Mouse (Mus musculus) gonadal fat pad, adult 2 months (tissue): ENCODE data around the gene Rsrp1. TPM values are rescaled to one million over a fixed set of nuclear protein-coding genes. Genes with fewer than 3 reads are reported as not detected.

Experiments used
- DNase-seq: peaks from one replicate; pipeline ENCODE4 v3.0.0-alpha.2; 2012; ENCODE audit warnings: low read depth
- polyA plus RNA-seq: library from polyadenylated mRNA; depleted of rRNA; stranded (reverse); fragments of >200 nt; gene quantifications from 2 replicates; pipeline ENCODE4 v1.2.3, GENCODE M21; 2012

Gene Rsrp1
- polyA plus RNA-seq, 1 experiment, result 412 TPM

DNA sequence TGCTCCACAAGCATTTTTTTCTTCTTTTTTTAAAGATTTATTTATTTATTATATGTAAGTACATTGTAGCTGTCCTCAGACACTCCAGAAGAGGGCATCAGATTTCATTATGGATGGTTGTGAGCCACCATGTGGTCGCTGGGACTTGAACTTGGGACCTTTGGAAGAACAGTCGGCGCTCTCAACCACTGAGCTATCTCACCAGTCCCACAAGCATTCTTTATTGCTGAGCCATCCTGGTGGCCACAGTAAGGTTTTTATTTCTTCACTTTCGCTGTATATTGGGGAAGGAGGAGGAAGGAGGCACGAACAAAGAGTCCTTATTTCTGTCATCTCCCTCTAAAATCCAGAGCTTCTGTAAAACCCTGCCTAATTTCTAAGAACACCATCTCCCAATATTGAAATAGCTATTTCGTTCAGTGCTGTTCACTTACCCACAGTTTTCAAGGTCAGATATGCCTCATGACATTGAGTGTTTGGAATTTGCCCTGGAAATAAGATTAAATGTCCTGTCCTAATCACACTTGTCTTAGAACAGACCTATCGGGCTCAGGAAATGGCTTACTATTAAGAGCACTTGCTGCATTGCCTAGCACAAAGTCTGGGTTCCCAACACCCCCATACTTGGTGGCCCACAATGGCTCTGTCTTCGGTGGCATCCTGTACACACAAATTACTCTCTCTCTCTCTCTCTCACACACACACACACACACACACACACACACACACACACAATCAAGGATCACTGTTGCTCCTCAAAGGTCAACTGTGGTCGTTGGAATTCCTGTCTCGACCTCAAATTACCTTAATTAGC is 1.1 kb upstream of the Rsrp1 start:
- no peak for DNase-seq

DNA sequence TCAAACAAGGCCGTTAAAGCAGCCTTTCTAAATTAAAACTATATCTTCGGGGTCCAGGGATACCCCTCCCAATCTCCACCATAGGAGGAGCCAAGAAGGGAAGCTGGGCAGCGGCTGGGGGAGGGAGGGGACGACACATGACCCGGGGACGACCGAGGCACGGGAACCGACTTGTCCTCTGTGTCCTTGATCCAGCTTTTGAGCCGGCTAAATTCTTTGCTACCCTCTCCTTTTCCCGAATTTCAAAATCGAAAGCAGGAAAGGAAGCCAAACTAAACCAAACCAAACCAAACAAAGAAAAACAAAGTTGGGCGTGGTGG is 507 bp upstream of the Rsrp1 start:
- DNase-seq, result no peak

DNA sequence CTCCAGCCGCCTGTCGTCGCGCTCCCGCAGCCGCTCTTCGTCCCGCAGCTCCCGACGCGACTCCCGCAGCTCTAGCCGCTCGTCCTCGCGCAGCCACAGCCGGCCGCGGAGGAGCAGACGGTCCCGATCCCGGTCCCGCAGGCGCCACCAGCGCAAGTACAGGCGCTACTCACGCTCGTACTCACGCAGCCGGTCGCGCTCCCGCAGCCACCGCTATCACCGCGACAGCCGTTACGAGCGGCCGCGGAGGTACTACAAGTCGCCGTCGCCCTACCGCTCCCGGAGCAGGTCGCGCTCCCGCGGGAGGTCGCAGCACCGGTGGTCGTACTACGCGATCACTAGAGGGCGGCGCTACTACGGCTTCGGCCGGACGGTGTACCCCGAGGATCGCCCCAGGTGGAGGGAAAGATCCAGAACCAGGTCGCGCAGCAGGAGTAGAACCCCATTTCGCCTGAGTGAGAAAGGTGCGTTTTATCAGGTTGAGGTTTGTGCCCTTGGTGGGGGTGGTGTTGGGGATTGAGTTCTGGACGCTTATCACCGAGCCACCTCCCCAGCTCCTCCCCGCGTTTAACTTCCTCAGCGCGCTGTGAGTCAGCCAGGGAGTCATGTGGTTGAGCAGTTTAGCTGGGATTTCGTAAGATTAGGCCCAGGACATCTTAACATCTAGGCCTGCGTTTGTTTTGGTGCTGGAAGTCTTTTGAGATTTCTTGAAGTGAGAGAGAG is 788 bp downstream of the Rsrp1 start:
- no peak for DNase-seq

DNA sequence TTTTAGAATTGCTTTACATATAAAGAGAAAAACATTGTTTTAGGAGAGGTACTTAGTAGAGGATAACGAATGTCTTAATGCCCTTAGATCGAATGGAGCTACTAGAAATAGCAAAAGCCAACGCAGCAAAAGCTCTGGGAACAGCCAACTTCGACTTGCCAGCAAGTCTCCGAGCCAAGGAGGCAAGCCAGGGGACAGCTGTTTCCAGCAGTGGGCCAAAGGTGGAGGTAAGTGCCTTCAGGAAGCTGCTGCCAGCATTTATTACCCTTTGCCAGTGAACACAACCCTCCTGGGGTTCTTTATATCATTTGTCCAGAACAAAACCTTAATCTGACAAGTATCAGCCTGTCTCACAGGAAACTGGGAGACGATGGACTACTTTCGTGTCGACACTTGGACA is 1.8 kb downstream of the Rsrp1 start:
- DNase-seq, result no peak

DNA sequence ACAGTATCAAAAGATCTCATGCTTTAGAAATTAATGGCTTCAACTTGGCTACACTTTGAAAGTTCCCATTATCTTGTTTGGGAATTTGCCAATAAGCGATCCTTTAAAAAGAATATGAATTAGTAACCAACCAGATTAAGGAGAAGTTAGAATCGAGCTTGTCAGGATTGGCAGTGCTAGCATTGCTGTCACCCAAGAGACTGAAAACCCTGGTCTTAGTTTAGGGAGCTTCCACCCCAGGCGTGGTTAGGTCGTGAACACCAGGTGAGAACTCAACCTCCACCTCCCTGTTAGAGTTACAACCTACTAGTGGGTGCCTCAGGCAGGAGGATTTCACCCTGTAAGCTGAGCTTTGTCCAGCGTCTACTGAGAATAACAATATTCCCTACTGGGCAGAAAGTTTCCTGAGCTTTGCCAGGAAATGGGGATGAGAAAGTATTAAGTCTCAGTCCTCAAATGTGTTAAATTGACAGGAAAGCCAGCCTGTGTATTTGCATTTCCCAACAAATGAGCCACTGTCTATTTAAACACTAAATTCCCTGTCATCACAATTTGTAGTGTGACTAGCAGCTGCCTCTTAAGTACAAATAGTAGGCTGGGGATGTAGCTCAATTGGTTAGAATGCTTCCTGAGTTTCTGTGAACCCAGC is 4.5 kb downstream of the Rsrp1 start:
- no peak for DNase-seq

DNA sequence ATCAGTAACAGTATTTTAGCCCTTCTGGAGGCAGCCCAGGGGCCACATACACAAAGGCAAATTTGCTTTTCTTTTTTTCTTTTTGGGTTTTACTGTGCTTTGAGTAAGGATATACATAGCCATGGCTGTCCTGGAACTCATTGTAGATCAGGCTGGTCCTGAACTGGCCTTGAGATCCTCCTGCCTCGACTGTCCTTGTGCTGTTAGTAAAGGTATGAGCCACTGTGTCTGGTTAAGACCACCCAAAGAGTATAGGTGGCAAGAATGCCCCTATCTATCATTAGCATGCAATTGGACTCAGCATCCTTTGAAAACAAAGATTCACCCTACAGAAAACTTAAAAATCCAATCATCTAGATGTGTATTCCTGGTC is 5.1 kb downstream of the Rsrp1 start:
- DNase-seq, result no peak

DNA sequence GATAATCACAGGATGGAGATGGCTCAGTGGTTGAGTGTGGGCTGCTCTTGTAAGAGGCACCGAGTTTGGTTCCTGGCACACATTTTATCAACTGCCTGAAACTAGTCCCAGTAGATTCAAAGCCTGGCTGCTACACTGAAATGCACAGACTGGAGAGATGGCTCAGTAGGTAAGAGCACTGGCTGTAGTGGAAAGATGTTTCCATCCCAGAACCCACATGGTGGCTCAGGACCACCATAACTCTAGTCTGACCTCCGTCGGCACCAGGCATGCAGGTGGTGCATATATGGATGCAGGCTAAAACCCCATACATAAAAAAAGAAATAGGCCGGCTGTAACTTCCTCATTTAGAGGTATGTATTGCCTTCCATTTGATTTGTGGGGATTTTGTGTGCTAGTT is 6.1 kb downstream of the Rsrp1 start:
- DNase-seq, result no peak

DNA sequence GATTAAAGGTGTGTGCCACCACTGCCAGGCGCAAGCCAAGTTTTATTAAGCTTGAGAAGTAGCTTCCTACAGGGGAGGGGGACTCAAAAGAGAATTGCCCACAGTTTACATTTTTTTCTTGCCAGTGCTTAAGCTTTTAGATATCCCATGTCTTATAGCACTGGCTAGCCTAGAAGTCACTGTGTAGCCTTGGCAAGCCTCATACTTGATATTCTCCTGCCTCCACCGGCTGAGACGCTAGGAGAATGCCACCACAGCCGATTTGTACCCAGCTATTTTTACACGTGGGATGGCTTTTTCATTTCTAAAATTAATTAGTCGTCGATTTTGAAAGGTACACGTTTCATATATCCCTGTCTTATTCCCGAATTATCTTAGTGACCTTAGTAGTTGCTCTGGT is 6.8 kb downstream of the Rsrp1 start:
- no peak for DNase-seq

DNA sequence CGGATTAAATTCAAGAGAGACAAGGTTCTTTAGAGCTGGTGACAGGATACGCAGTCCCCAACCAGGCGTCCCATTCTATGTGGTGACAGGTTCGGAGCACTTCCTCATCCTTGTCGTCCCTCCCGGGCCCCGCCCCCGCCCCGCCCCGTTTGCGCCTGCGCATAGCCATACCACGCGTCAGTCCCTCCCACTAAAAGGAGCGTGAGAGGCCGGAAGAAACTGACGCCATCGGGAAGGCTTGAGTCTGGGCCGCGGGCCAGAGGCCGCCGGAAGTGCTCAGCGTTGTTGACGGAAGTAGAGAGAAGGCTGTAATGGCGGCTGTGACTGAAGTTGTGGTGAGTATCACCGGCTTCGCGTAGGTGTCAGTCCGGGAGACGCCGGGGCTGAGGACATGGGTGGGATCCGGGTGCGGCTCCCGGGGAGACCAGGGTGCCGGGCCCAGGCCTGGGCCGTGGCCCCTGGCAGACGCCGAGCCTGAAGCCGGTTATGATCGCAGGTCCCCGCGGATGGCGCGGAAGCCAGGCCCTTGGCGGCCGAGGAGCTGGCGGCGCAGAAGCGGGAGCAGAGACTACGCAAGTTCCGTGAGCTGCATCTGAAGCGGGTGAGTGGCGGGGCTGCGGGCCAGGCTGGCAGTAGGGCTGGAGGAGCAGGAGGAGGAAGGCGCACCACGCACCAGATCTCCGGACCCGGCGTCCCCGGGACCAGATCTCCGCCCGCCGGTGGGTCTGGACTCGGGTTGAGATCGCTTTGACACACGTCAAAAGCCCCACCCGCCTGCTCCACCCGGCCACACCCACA is 7.5 kb downstream of the Rsrp1 start, which contains the start of gene Syf2:
TSS of gene Syf2 (plus strand) at position 215 of the 798 bp plus-strand sequence.
- DNase-seq, result no peak

DNA sequence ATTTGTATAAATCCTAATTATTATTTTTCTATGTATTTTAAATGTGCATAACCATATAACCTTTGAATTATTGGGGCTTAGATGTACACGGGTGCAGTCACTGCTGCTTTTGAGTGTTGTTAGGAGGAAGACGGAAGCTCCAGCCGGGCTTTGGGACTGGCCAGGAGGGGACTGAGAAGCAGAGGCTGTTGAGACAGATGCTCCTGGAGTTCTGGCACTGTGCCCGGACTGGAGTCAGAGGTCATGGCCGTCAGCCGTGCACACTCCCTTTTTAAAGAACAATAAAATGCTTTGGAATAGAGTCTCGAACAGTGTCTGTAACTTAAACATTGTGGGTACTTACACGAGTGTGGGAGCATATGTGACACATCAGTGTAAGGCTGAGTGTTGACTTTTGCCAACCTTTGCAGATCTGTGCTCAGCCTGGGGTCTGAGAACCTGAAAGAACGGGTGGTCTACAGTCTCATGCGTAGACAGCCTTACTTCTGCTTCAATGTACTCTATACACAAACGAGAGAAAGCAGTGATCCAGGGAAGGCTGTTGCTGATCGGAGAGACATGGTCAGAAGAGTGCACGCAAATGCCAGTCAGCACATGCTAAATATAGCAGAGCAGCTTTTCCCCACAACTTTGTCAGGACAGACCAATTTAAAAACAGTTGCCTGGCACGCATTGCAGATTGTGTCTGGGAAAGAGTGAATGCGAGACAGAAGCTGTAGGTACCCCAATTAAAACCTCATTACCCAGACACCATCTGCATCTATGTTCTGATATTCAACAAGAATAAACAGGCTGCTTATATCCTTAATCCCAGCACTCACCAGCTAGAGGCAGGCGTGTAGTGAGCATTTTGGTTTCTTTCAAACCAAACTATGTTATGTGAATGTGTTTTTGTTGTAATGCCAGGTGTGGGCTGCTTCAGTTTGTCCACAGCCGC is 14.1 kb downstream of the Rsrp1 start:
- DNase-seq, result no peak

DNA sequence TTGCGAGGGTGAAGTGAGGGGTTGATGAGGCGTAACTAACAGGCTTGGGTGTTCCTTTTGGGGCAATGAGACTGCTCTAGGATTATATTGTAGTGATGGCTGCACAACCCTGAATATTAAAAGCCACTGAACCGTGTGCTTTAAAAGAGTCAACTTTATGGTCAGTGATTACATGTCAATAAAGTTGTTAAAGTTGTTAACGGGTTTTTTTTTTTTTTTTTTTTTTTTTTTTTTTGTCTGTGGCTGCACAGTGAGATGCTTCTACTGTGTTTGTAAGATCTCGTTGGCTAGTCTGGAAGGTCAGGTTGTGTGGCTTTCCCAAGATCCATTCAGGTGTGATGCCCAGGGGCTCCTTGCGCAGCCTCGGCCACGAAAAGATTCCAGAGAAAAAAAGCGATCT is 16.5 kb downstream of the Rsrp1 start:
- DNase-seq, result no peak

DNA sequence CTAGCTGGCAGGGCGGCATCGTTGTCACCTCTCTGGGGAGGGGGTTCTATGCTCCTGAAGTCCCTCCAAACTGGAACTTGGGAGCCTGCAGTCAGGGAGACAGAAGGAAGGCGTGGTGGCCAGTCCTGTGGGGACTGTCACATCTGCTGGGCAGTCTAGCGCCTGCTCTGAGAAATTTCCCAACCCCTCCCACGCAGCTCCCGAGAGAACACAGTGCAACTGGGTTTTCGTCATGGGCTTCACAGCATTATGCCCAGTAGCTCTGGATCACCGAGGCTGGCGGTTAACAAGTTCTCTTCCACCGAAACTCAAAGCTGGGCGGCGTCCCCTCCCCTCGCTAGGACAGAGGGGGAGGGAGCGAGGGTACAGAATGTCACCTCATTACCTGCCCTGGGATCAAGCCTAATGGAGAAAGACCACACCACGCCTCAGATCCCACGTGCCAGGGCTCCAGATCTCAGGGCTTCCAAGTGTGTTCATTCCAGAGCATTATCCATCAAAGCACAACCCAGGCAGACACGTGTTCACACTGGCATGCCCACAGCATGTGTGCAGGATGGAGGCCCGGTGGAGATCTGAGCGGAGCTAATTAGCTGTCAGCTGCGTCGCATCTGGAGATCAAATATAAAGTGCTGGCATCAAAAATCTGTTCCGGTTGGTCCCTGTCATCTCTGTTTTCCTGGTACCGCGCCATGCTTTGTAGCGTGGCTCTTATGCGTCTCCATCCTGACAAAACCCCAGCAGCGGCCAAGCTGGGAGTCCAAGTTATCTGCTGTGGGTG is 20.6 kb downstream of the Rsrp1 start:
- no peak for DNase-seq

DNA sequence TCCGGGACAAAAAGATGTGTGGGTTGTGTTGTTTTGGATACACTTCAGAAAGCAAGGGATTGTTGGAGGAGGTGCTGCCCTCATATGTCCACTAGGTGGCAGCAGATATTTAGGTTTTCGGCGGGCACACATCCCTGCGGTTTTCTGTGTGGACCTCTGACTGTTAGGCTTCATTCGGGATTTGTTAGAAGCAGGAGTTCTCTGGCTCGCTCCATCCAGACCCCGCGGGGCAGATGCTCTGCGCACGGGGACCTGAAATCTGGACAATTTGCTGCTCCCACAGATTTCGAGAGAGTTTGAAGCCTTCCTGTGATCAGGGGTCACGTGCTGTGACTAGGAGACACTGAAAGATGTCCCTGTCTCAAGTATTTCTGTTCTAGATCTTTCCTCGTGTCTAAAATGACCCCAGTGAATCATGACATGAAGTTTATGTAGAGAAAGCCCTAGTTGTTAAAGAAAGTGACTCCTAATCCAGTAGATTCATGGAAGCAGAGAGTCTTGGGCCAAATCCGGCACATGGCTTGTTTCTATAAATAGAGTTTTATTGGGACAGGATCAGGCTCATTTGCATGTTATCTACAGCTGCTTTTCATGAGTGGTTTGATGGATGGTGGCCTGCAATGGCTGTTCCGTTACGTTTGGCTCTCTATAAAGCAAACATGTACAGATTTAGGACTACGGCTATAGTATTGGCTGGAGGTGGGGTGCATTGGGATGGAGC is 22.8 kb downstream of the Rsrp1 start:
- DNase-seq, result no peak

DNA sequence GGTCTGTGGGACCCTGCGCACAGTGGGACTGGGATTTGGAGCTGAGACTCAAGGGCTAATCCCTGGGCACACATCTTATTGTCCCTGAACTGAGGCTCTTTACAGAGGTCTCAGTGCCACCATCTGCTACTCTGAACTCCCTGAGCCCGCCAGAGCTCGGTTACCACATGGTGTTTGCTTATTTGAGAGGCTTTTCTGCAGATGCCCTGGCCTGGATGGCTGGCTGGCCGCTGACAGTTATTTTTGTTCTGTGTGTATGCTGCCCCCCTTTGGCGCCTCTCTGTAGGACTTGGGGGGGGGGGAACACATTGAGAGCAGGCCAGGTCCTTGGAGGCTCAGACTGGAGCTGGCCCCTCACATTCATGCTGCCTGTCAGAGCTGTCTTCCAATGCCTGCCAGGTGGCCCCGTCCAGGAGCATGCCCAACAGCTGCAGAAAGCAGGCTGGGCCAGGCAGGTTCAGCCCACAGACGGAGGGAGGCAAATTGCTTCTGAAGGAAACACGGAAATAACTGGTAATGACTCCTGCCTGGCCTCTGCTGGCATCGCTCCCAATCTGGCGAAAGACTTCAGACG is 27.2 kb downstream of the Rsrp1 start:
- no peak for DNase-seq

DNA sequence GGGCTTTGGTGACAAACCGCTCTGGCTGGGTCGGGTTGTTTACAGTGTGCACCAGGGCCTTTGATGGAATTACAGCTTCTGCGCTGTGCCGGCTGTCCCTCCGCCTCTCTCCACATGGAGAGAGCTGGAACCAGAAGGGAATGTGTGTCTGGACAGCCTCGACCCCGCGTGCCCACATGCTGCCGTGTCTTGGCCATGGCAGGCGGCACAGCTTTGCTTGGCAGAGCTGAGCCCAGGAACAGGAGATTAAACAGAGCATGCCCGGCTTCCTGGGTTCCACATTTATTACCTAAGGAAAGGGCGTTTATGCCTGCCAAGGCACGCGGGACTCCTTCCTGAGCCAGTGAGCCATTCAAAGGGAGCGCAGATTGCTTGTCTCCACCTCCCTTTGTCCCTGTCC is 31.1 kb downstream of the Rsrp1 start:
- no peak for DNase-seq

DNA sequence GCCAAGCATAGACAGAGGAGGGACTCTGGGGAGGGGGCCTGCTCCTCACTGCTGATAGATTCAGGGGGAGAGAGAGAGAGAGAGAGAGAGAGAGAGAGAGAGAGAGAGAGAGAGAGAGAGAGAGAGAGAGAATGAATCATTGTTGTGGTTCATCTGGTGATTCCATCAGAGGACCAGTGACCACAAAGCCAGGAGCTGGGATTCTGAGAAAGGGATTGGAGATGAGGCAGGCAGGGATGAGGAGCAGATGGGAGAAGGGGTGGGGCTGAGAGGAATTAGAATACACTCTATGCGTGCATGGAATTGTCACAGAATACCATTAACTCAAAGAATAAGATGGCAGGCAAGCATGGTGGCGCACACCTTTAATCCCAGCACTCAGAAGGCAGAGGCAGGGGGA is 31.8 kb downstream of the Rsrp1 start:
- no peak for DNase-seq

DNA sequence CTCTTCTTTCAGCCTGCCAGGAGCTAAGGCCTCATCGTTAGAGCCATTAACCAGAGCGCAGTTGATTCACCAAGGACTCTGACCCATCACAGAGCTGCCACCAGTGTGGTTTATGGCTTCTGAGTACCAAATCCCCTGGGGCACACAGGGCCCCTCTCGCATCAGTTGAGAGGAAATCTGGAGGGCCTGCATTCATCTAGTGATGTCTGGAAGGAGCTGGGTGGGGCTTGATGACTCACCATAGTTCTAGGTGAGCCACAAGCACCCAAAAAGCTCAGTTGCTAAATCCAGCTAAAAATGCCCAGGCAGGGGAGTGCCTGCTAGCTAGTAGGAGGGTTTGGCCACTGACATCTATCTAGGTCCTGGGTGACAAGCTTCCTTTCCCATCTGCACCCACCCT is 32.5 kb downstream of the Rsrp1 start:
- DNase-seq, result no peak

DNA sequence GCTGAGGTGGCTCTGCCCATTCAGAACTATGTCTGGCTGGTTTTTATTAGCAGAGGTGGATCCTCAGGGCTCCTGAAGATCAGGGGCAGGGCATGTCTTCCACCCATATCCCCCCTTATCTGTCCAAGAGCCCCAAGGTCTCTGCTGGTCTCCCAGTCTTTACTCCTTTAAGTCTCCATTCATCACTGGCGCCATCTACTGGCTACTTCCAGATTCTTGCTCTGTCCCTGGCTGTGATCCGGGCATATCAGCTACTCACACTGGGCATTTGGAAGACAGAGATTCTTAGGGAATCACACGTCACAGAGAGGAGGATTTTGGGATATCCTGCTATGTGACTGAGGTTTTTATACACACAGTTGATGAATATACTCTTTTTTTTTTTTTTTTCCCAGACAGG is 32.9 kb downstream of the Rsrp1 start:
- DNase-seq, result no peak
